Mouse (Mus musculus) lung, postnatal 10 days (tissue): ENCODE results near the gene Raly.
A peak's percentile ranks its signal among the peaks of the same experiment; 100 is the strongest.

Source experiments
- DNase-seq: peaks from one replicate; pipeline ENCODE4 v3.0.0; 2021

Raly gene

DNA sequence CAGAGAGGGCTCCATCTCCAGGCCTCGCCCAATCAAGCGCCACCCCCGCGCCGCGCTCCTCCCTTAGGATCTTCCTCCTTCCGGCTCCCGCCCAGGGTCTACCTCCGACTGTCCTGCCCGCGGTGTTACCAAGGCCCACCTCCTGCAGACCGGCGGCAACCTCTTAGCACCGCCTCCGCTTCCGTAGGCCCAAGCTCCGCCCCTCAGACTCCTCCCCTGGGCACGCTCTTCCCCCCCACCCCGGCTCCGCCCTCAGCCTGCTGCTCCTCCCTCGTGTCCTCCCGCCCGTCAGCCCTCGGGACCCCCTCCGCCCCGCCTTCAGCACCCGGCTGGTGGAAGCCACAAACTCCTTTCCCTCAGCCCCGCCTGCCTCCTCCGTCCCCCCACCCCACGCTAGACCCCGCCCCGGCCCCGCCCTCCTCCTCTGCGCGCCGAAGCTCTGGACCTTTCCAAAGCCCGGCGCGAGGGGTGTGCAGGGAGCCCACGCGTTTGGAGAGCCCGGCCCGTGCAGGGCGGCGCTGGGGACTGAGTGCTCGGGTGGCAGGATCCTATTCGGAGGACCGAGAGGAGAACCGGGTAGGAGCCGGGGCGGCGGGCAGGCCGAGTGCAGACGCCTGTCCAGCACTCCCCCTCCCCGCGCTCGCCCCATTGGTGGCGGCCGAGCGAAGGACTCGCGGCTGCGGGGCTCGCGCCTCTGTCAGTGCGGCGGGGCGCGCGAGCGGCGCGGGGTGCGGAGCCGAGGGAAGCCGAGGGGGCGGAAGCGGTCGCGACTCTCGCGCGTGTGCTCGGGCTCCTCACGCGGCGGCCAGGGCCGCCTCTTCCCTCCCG, at the start of gene Raly, which contains the start of gene a:
Raly (plus strand) TSS at position 441 of the 828 bp plus-strand sequence.
a (plus strand) TSS at position 747 of the 828 bp plus-strand sequence.
- peak; percentile 99 for DNase-seq

DNA sequence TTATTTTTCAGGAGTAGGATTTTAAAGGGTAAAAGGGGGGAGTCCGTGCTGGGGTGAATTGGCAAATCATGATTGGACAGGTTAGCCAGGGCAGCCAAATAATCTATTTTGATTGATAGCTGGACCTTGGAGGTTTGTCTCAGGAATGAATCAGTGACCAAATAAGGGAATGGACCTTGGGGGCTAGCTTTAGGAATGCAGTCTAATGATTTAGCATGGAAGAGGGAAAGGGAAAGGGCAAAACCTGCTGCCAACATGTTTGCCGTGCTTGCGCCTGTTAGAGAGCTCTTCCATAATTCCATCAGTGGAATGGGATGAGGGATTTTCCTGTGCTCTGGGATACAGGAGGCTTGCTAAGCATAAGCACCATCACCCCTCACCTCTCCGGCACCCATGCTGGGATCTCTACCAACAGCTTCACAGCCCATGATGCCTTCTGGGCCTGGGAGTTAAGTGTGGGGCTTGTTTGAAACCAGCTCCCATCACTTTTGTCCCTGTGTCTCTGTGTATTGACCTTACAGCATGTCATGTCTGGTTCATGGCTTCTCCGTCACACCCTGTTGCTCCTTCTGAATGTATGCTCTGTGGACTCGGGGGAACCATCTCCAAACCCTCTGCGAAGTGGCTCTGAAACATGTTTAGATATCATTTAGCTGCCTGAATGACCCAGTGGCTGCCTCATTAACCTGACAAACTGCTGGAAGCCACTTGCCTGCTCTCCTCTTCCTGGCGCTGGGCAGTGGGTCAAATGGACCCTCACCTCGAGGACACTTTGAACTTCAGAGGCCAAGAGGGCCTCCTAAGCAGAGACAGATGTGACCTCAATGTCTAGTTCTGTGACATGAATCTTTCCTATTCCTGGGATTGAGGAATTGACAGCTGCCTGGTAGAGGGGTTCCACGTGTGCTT, 47.7 kb upstream of the Raly start:
- DNase-seq, result no peak

DNA sequence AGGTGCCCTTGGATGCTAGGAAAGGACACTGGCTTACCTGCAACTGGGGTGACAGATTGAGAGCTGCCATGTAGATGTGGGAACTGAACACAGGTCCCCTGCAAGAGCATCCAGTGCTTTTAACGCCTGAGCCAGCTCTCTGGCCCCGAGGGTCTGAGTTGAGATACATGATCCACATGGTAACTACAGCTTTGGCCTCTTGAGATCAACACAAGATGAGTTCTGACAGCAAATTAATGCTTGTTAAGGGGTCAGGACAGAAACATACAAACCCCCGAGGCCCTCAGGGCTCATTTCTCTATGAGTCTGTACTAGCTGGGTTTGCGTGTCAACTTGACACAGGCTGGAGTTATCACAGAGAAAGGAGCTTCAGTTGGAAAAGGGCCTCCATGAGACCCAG, 47.0 kb upstream of the Raly start:
- DNase-seq, result no peak

DNA sequence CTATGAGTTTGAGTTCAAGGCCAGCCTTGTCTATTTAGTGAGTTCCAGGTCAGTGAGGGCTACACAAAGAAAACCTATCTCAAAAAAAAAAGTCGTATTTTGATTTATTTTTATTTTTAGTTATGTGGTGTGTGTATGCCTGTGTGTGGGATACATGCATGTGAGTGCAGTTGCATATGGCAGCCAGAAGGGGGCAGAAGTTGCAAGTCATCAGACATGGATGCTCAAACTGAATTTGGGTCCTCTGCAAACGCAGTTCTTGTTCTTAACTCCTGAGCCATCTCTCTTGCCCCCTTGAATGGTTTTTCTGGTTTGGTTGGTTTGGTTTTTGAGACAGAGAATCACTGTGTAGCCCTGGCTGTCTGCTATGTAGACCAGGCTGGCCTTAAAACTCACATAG, 42.5 kb upstream of the Raly start:
- no peak for DNase-seq

DNA sequence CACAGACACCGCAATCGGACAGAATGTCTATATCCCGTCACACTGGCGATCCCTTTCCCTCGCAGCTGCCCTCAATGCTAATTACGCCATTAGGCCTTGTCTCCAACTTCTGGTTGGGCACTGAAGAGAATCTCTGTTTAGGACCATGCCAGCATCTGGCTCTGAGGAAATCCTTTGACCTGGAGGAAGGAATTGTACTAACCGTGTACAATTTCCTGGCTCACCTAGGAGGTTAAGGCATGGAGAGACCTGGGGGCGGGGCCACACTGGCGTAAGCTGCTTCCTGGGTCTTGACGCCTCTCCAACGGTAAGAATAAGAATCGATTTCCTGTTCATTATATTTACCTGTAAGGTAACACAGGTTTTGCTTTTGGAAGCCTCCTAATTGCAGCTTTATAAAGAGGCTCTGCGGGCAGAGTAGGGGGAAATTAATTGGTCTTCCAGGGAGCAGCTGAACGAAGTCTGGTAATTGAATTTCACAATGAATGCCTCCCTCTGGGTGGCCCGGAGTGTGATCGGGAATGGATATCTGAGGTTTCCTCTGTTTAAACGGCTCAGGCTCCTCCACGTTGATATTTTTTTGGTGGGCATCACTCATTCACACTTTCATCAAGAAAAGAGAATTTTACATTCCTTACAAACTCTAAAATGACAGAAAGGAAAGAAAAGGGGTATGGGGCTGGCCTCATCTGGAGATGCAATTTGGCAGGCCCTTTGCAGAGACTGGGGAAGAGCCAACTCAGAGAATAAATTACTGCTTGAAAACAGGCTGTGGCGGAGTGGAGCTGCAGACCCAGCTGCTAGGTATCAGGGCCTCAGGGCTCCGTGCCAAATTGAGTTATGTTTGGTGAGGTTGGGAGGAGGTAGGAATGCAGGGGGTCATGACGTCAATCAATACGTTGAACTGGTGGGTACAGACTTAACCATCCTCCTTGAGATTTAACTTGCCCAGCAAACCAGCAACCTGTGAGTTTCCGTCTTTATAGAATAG, 41.6 kb upstream of the Raly start:
- peak; percentile 44 for DNase-seq

GRCm38 (mm10) chr2:154751924-154752323, 39.0 kb upstream of the Raly start:
- DNase-seq, result peak; percentile 38

- DNase-seq, result no peak
Measured at GRCm38 (mm10) chr2:154754068-154754560, 36.8 kb upstream of the Raly start.

- DNase-seq, result no peak
Measured at GRCm38 (mm10) chr2:154755791-154756190, 35.1 kb upstream of the Raly start.

DNA sequence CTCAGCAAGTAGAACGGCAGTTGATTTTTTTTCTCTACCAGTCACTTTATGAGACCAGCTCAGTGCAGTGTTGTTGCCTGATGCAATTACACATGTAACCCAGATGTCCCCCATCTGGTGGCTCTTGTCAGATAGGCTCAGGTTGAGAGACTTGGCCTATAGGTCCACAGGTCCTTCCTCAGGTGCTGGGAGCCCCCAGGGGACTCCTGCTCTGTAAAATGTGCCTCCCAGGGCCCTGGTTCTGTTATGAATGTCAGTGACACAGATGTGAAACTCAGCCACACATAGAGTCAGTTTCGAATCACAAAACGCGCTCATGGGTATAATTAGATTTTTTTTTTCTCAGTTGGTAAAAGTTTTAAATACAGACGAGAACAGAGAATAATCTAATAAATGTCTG, 33.2 kb upstream of the Raly start:
- DNase-seq, result no peak

DNA sequence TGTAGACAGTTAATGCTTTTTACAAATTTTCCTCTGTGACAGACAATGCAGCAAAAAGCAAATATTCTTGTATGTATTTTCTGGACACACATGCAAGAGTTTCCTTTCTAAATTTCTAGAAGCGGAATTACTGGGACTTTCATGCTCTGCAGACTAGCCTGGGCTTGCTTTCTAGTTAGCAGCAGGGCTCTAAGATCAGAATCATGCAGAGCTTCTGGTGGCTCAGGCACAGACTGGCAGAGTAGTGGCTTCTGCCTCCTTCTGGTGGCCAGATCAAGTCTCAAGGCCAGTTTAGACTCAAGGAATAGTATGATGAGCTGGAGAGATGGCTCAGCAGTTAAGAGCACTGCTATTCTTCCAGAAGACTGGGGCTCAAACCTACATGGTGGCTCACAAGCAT, 32.4 kb upstream of the Raly start:
- DNase-seq, result no peak

DNA sequence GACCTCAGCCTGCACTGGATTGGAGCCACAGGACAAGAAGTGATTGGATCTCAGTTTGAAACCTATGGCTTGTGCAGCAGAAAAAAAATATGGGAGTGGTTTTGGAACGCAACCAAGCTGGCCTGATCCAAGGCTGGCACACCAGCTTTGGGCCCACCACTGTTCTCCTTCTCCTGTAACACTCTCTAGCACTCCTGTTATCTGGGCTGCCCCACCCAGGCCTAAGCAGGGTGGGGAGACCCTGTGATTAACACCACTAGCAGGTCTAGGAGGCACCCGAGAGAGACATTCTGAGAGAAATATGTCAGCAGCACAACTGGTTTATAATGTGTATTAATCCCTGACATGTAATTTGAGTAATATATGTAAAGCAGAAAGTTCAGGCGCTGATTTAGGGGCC, 27.7 kb upstream of the Raly start:
- no peak for DNase-seq

DNA sequence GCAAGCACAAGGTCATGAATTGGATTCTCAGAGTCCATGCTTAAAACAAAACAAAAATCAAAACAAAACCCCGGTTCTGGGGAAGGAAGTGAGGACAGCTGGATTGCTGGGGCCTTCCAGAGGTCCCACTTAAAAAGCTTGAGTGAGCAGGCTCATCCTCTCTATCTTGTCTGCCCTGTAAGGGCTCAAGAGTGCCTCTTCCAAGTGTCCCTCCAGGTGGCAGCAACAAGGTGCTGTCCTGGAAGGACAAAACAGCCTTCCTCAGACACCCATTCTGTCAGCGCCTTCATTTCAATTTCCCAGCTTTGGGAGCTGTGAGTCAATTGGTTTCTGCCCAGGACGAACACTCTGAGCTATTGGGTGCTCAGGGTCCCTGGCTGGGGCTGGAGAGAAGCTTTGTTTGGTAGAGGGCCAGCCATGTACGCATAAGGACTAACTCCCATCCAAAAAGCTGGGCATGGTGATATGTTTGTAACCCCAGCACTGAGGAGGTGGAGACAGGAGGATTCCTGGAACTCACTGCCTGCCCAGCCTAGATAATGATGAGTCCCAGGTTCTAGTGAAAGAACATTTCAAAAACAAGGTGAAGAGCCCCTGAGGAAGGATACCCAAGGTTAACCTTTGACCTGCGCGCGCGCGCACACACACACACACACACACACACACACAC, 25.9 kb upstream of the Raly start:
- no peak for DNase-seq

GRCm38 (mm10) chr2:154765554-154766008, 25.3 kb upstream of the Raly start:
- peak; percentile 34 for DNase-seq

GRCm38 (mm10) chr2:154767051-154767450, 23.8 kb upstream of the Raly start:
- no peak for DNase-seq

- no peak for DNase-seq
Measured at GRCm38 (mm10) chr2:154769930-154770329, 21.0 kb upstream of the Raly start, which contains the start of gene Gm14214. Gm14214 (minus strand) TSS chr2:154770030.

GRCm38 (mm10) chr2:154771604-154772003, 19.3 kb upstream of the Raly start:
- DNase-seq, result no peak

DNA sequence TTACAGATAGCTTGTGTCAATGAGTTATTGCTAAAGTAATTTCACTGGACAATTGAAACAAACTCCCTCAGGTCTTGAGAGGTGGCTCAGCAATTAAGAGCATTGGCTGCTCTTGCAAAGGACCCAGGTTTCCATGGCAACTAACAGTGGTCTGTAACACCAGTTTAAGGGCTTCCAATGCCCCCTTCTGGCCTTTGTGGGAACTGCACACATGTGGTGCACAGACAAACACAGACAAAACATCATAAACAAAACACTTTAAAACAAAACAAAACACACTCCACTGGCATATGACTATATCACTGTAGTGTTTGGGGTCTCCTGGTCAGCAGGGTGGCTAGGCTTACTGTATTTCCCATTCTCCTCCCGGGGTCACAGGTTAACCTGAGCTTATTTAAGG, 16.9 kb upstream of the Raly start:
- DNase-seq, result peak; percentile 48

GRCm38 (mm10) chr2:154776496-154776895, 14.4 kb upstream of the Raly start:
- no peak for DNase-seq

DNA sequence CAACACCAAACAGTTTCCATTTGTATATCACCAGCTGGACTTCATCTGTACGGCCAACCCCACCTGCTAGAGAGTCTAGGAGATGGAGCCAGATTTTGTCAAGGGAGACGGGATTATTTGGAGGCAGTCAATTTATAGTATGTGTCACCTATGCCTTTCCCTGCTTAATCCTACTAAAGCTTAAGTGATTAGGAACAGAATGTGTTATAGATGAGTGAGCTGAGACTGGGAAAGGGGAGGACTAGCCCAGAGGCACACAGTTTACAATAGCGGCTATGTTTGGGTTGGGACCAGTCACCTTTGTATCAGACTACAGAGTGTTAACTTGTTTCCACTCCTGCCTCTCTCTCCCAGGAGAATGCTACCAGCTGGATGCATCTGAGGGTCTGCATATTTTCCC, 11.2 kb upstream of the Raly start:
- DNase-seq, result no peak

GRCm38 (mm10) chr2:154782361-154782760, 8.5 kb upstream of the Raly start:
- no peak for DNase-seq

- DNase-seq, result no peak
Measured at GRCm38 (mm10) chr2:154782856-154783650, 7.8 kb upstream of the Raly start.
